Mouse (Mus musculus) C2C12 (cell line): Measurements from ENCODE around the gene Gpn2.

ENCODE experiments used
- CEBPB ChIP-seq: IDR thresholded peaks from one replicate; pipeline ENCODE4 v1.6.1; 2011; ENCODE audit warnings: low read depth, mild to moderate bottlenecking, control low read depth, moderate library complexity
- CTCF ChIP-seq: IDR thresholded peaks from one replicate; pipeline ENCODE4 v1.5.1; 2011; ENCODE audit not compliant: control insufficient read depth, insufficient read depth, insufficient read length
- FOSL1 ChIP-seq: IDR thresholded peaks from one replicate; pipeline ENCODE4 v1.8.0; 2011; ENCODE audit warnings: mild to moderate bottlenecking, low read length; ENCODE audit not compliant: poor library complexity, insufficient read depth, severe bottlenecking
- MAX ChIP-seq: IDR thresholded peaks from one replicate; pipeline ENCODE4 v1.6.1; 2011; ENCODE audit warnings: mild to moderate bottlenecking, control low read depth
- MYOG ChIP-seq: IDR thresholded peaks from one replicate; pipeline ENCODE4 v1.6.1; 2011; ENCODE audit not compliant: control insufficient read depth, insufficient read length; ENCODE audit errors: extremely low read depth
- USF1 ChIP-seq: IDR thresholded peaks from one replicate; pipeline ENCODE4 v1.6.1; 2011; ENCODE audit warnings: low read depth, mild to moderate bottlenecking, control low read depth, moderate library complexity

DNA sequence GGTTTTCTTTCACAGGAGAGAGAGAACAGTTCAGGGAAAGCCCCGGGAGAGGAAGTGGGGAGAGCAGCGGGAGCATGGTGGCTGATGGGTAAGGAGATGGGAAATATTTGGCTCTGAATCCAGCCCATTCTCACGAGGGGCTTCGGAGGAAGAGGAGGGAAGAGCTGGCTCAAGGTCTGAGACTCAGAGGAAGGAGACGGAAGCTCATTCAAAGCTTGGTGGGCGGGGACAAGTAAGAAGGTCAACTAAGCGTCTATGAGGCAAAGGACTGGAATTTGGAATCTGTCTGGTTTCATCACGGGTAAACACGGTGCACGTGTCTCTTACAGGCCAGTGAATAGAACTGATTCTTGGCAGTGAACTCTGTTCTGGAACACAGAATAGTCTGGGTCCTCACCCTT, 14.1 kb upstream of the Gpn2 start:
- TF ChIP-seq MAX (no peak), CTCF (no peak), CEBPB (no peak), MYOG (no peak), USF1 (no peak), FOSL1 (no peak)
